Comparison of ENCODE assay signal across 15 mouse cellular contexts in the genomic region with DNA sequence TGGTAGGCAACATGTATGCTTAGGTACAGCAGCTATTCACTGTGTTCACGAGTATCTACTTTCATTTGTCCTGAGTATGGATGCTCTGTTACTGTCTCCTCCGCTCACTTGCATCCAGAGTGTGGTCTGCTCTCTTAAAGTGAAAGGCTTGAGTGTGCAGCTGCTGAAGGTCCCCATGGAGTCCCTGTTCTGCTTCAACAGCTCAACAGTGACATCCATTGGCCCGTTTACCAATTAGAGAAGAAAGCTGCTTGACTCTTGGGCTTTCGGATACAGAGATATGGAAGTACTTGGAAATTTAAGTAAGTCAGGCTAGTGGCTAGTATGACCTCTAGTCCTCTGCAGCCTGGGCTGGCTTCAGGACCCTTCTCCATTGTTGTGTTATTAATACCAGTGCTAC.
A peak's percentile ranks its signal among the peaks of the same experiment; 100 is the strongest.
DNase-seq lines count a peak whose midpoint lies in the region; ATAC-seq and TF ChIP-seq lines count a peak whose summit lies in the region.
"Had no signal": no experiment of that assay in that cellular context is flagged by ENCODE, and none has a peak within 500 bp of the region (broad histone marks: within the 10 kb centered on the region; RNA-seq: fewer than 3 reads in every experiment).

No protein-coding gene starts in this region.

- H3K27ac ChIP-seq in embryonic facial prominence, embryonic 14.5 days (replicated peaks; ENCODE audit: low read depth, low read length): no peak overlapping the region
- no peak overlapping the region for H3K27ac ChIP-seq in embryonic facial prominence, embryonic 10.5 days (replicated peaks)
- H3K27ac ChIP-seq in kidney, adult 2 months (ENCODE audit: insufficient read depth, low read depth, low read length): no peak overlapping the region
- H3K27ac ChIP-seq in kidney, embryonic 15.5 days: no peak overlapping the region
- H3K27ac ChIP-seq: embryonic facial prominence, embryonic 12.5 days; forebrain, embryonic 12.5 days had no signal

- H3K4me3 ChIP-seq in embryonic facial prominence, embryonic 14.5 days (ENCODE audit: low read depth, low read length): no peak overlapping the region
- no peak overlapping the region for H3K4me3 ChIP-seq in embryonic facial prominence, embryonic 10.5 days
- no peak overlapping the region for H3K4me3 ChIP-seq in kidney, adult 2 months (ENCODE audit: insufficient read depth, low read depth, low read length)
- H3K4me3 ChIP-seq in kidney, embryonic 15.5 days (replicated peaks): no peak overlapping the region
- H3K4me3 ChIP-seq in lung, adult 2 months (replicated peaks; ENCODE audit: extremely low read depth, low read depth, low read length): no peak overlapping the region
- H3K4me3 ChIP-seq: embryonic facial prominence, embryonic 12.5 days; forebrain, embryonic 12.5 days had no signal

- H3K4me2 ChIP-seq in embryonic facial prominence, embryonic 14.5 days (ENCODE audit: low read depth, low read length): no peak overlapping the region
- no peak overlapping the region for H3K4me2 ChIP-seq in kidney, embryonic 15.5 days
- H3K4me2 ChIP-seq: embryonic facial prominence, embryonic 12.5 days; forebrain, embryonic 12.5 days had no signal

- no peaks in the 10 kb centered on the region for H3K27me3 ChIP-seq in embryonic facial prominence, embryonic 14.5 days (replicated peaks; ENCODE audit: control insufficient read depth, insufficient read depth, low read length)
- H3K27me3 ChIP-seq in embryonic facial prominence, embryonic 10.5 days (replicated peaks; ENCODE audit: low read depth, poor library complexity, severe bottlenecking): no peaks in the 10 kb centered on the region
- H3K27me3 ChIP-seq in kidney, adult 2 months (replicated peaks; ENCODE audit: control insufficient read depth, insufficient read depth, low read length): no peaks in the 10 kb centered on the region
- no peaks in the 10 kb centered on the region for H3K27me3 ChIP-seq in kidney, embryonic 15.5 days
- H3K27me3 ChIP-seq: embryonic facial prominence, embryonic 12.5 days; forebrain, embryonic 12.5 days had no signal

- H3K36me3 ChIP-seq in embryonic facial prominence, embryonic 14.5 days (ENCODE audit: control insufficient read depth, insufficient read depth, low read length): no peaks in the 10 kb centered on the region
- H3K36me3 ChIP-seq in embryonic facial prominence, embryonic 10.5 days (replicated peaks): no peaks in the 10 kb centered on the region
- no peaks in the 10 kb centered on the region; the same call in 1 of the 2 replicates for H3K36me3 ChIP-seq in kidney, adult 2 months (ENCODE audit: control insufficient read depth, insufficient read depth, low read length)
- H3K36me3 ChIP-seq in kidney, embryonic 15.5 days: no peaks in the 10 kb centered on the region
- H3K36me3 ChIP-seq: embryonic facial prominence, embryonic 12.5 days; forebrain, embryonic 12.5 days had no signal

- no peaks in the 10 kb centered on the region for H3K4me1 ChIP-seq in embryonic facial prominence, embryonic 14.5 days (ENCODE audit: control insufficient read depth, insufficient read depth, low read length)
- 0 out of 2 replicates have a peak, but pooled peaks cover 1% of the 10 kb centered on the region for H3K4me1 ChIP-seq in embryonic facial prominence, embryonic 10.5 days
- peaks cover 17% of the 10 kb centered on the region for H3K4me1 ChIP-seq in kidney, adult 2 months (ENCODE audit: control insufficient read depth, insufficient read depth, low read length)
- H3K4me1 ChIP-seq in kidney, embryonic 15.5 days: peaks cover 7% of the 10 kb centered on the region; the same call in 1 of the 2 replicates
- peaks cover 8% of the 10 kb centered on the region for H3K4me1 ChIP-seq in lung, adult 2 months (ENCODE audit: control insufficient read depth, insufficient read depth, low read length)
- H3K4me1 ChIP-seq: embryonic facial prominence, embryonic 12.5 days; forebrain, embryonic 12.5 days had no signal

- no peak overlapping the region for H3K9ac ChIP-seq in embryonic facial prominence, embryonic 14.5 days (ENCODE audit: low read depth, low read length)
- no peak overlapping the region for H3K9ac ChIP-seq in kidney, embryonic 15.5 days
- H3K9ac ChIP-seq: embryonic facial prominence, embryonic 12.5 days; forebrain, embryonic 12.5 days had no signal

- no peaks in the 10 kb centered on the region for H3K9me3 ChIP-seq in embryonic facial prominence, embryonic 14.5 days (ENCODE audit: control insufficient read depth, low read length)
- no peaks in the 10 kb centered on the region for H3K9me3 ChIP-seq in embryonic facial prominence, embryonic 10.5 days
- no peaks in the 10 kb centered on the region for H3K9me3 ChIP-seq in kidney, embryonic 15.5 days (replicated peaks)
- H3K9me3 ChIP-seq: embryonic facial prominence, embryonic 12.5 days; forebrain, embryonic 12.5 days had no signal

- peak; percentile 22 for DNase-seq in embryonic facial prominence, embryonic 14.5 days (ENCODE audit: low spot score)
- DNase-seq in embryonic facial prominence, embryonic 10.5 days (ENCODE audit: low spot score): no peak
- peak; percentile 45 for DNase-seq in kidney, adult 2 months
- DNase-seq in lung, adult 2 months: no peak
- no peak for DNase-seq in lung, postnatal 4 days
- peak; percentile 53 for DNase-seq in retina, embryonic 14.5 days (ENCODE audit: low spot score)
- no peak for DNase-seq in thymus, postnatal 25 days
- DNase-seq: adrenal gland, postnatal 36 days; cerebellum, adult 11-12 months; liver; right cerebral cortex, postnatal 25 days had no signal

- TF ChIP-seq CTCF in kidney, adult 2 months (conservative IDR thresholded peaks at IDR 0.05; ENCODE audit: insufficient read depth, insufficient read length, low read depth, low read length): no peak; the same call in 1 of the 2 replicates
- TF ChIP-seq CTCF in lung, adult 2 months (IDR thresholded peaks at IDR 0.05; ENCODE audit: insufficient read depth, low read length): 0 out of 2 replicates have a peak, but pooled peaks have one; percentile 17

- ATAC-seq in embryonic facial prominence, embryonic 14.5 days (ENCODE audit: low read depth): no peak
- no peak for ATAC-seq in kidney, embryonic 15.5 days (replicated peaks; ENCODE audit: low FRiP score)
- ATAC-seq: intestine, embryonic 16.5 days had no signal

- no peak for TF ChIP-seq POLR2A in kidney, adult 2 months (IDR thresholded peaks at IDR 0.05; ENCODE audit: low read depth, low read length)
- TF ChIP-seq POLR2A in lung, adult 2 months (IDR thresholded peaks at IDR 0.05; ENCODE audit: borderline replicate concordance, extremely low read depth, low read depth, low read length): no peak

- 76% methylated on average over 4 of the region's 4 CpGs for WGBS in embryonic facial prominence, embryonic 14.5 days
- 80% methylated on average over 4 of the region's 4 CpGs for WGBS in embryonic facial prominence, embryonic 10.5 days
- whole genome bisulfite sequencing in kidney, adult 2 months: 61% methylated on average over 4 of the region's 4 CpGs
- WGBS in kidney, embryonic 15.5 days: 62% methylated on average over 4 of the region's 4 CpGs
- WGBS in lung, adult 2 months: 53% methylated on average over 4 of the region's 4 CpGs

Comparison
In these comparisons a context has a peak if more than half of its experiments do, and no peak if none do; other contexts are left out.
1. DNase-seq: peak in embryonic facial prominence, embryonic 14.5 days (single experiment), kidney, adult 2 months (single experiment) and retina, embryonic 14.5 days (single experiment); none in embryonic facial prominence, embryonic 10.5 days (single experiment), lung, adult 2 months (single experiment), lung, postnatal 4 days (0 of 2) and thymus, postnatal 25 days (single experiment).